9 mouse cellular contexts compared by ENCODE assay signal in the genomic region with DNA sequence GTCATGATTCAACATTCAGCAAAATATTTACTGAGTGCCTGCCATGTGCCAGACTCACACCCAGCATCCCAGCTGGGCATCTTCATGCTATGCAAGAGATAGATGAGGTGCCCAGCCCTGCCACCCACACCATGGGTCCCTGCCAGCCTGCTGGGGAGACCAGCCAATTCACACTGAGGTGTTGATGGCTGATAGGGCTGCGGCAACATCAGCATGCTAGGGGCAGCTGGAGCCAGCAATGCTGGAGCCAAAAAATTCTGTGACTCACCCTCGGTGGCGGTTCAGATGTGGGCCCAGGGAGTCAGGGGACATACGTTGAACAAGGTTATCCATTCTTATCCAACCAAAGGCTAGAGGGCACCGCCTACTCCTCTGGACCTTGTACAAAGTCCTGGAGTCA. TPM values are rescaled to one million over a fixed set of nuclear protein-coding genes. Genes with fewer than 3 reads are reported as not detected.
DNase-seq lines count a peak whose midpoint lies in the region; ATAC-seq and TF ChIP-seq lines count a peak whose summit lies in the region.
"Had no signal": no experiment of that assay in that cellular context is flagged by ENCODE, and none has a peak within 500 bp of the region (broad histone marks: within the 10 kb centered on the region; RNA-seq: fewer than 3 reads in every experiment).

No protein-coding gene starts in this region.

- peak; percentile 88 for DNase-seq in 416B (ENCODE audit: low read depth)
- peak; percentile 75 for DNase-seq in adrenal gland, postnatal 14 days
- peak; percentile 54 to 93 for DNase-seq in left cerebral cortex, adult 8-10 months (ENCODE audit: low spot score in 2 of 2)
- no peak for DNase-seq in hindbrain, postnatal 0 days (ENCODE audit: low spot score)
- no peak for DNase-seq in kidney, adult 18-20 months
- no peak for DNase-seq in kidney, postnatal 14 days
- DNase-seq in spleen, postnatal 4 days (ENCODE audit: low spot score in 2 of 2) = no peak

- no peaks in the 10 kb centered on the region for H3K36me3 ChIP-seq in heart, embryonic 14.5 days (ENCODE audit: control insufficient read depth, insufficient read depth, low read length)
- no peaks in the 10 kb centered on the region for H3K36me3 ChIP-seq in hindbrain, postnatal 0 days (ENCODE audit: insufficient read depth, low read length)

- no peak overlapping the region for H3K4me2 ChIP-seq in heart, embryonic 14.5 days (ENCODE audit: low read length)
- H3K4me2 ChIP-seq in hindbrain, postnatal 0 days (ENCODE audit: low read depth, low read length) = no peak overlapping the region

- peaks cover 16 to 18% of the 10 kb centered on the region in 2 experiments for H3K4me1 ChIP-seq in heart, embryonic 14.5 days (ENCODE audit: control insufficient read depth in 2 of 2, insufficient read depth in 2 of 2, low read length in 2 of 2)
- H3K4me1 ChIP-seq in hindbrain, postnatal 0 days (ENCODE audit: insufficient read depth, low read length) = no peaks in the 10 kb centered on the region

- H3K9ac ChIP-seq in heart, embryonic 14.5 days (ENCODE audit: low read length) = no peak overlapping the region
- H3K9ac ChIP-seq in hindbrain, postnatal 0 days (replicated peaks; ENCODE audit: low read length) = no peak overlapping the region

- 13% methylated on average over 5 of the region's 5 CpGs for WGBS in heart, embryonic 14.5 days
- 61% methylated on average over 5 of the region's 5 CpGs for WGBS in hindbrain, postnatal 0 days

- no peak overlapping the region for H3K4me3 ChIP-seq in heart, embryonic 14.5 days (ENCODE audit: control insufficient read depth in 1 of 2, insufficient read depth in 1 of 2, low read depth in 1 of 2, low read length in 2 of 2)
- no peak overlapping the region for H3K4me3 ChIP-seq in hindbrain, postnatal 0 days (ENCODE audit: low read length)

- 0 out of 2 replicates have a peak, but pooled peaks cover 2% of the 10 kb centered on the region for H3K27me3 ChIP-seq in heart, embryonic 14.5 days (ENCODE audit: control insufficient read depth, insufficient read depth, low read length)
- no peaks in the 10 kb centered on the region for H3K27me3 ChIP-seq in hindbrain, postnatal 0 days (ENCODE audit: insufficient read depth, low read length)

- TF ChIP-seq CTCF in hindbrain, postnatal 0 days (IDR thresholded peaks at IDR 0.05; ENCODE audit: low read depth) = no peak

- H3K9me3 ChIP-seq in heart, embryonic 14.5 days (ENCODE audit: control insufficient read depth, low read length) = no peaks in the 10 kb centered on the region
- H3K9me3 ChIP-seq in hindbrain, postnatal 0 days (ENCODE audit: low read length) = no peaks in the 10 kb centered on the region

- H3K27ac ChIP-seq in heart, embryonic 14.5 days (replicated peaks in 1 of 2; ENCODE audit: control insufficient read depth in 1 of 2, insufficient read depth in 1 of 2, low read depth in 2 of 2, low read length in 2 of 2) = peak overlapping the region in 1 of 2 experiments; percentile 19; a peak in 1 of 4 replicates
- H3K27ac ChIP-seq in hindbrain, postnatal 0 days = no peak overlapping the region

- peak; percentile 64 for ATAC-seq in heart, embryonic 14.5 days (ENCODE audit: insufficient number of reproducible peaks, insufficient read depth, low FRiP score, low read depth)
- no peak for ATAC-seq in hindbrain, postnatal 0 days

RNA-seq across cellular contexts. Expression of gene Prss22, which starts 2.5 kb away (rescaled TPM):
- total RNA-seq in adrenal gland, postnatal 14 days (2021) = not detected in 2 replicates
- polyA plus RNA-seq in heart, embryonic 14.5 days (2014; fragmentation: Nextera tagmentation; extraction: Ambion mirVana) = not detected in 2 replicates
- 1 to 10 TPM in 3 of 4 experiments, under 1 TPM in 1; 0.94 to 1.7 (median 1.1) TPM for total RNA-seq in left cerebral cortex, adult 8-10 months (2022)
- 0.42 TPM in 1 of 2 replicates, not detected in the other for total RNA-seq in hindbrain, postnatal 0 days (2014; rRNA removed)
- polyA plus RNA-seq in hindbrain, postnatal 0 days (2015; fragmentation: Nextera tagmentation; extraction: Ambion mirVana) = not detected in 2 replicates
- total RNA-seq: gastrocnemius, postnatal 4 days had no signal

RNA-seq across cellular contexts. Expression of gene Prss30, which starts 20.0 kb away (rescaled TPM):
- 0.34 and 0.37 TPM in 2 replicates for total RNA-seq in adrenal gland, postnatal 14 days (2021)
- polyA plus RNA-seq in heart, embryonic 14.5 days (2014; fragmentation: Nextera tagmentation; extraction: Ambion mirVana) = 0.26 TPM in 1 of 2 replicates, not detected in the other
- under 1 TPM; 0.25 to 0.96 (median 0.68) TPM for total RNA-seq in left cerebral cortex, adult 8-10 months (2022)
- not detected in 2 replicates for total RNA-seq in hindbrain, postnatal 0 days (2014; rRNA removed)
- polyA plus RNA-seq in hindbrain, postnatal 0 days (2015; fragmentation: Nextera tagmentation; extraction: Ambion mirVana) = not detected in 2 replicates
- total RNA-seq: gastrocnemius, postnatal 4 days had no signal

RNA-seq across cellular contexts. Expression of gene Prss27, which starts 37.5 kb away (rescaled TPM):
- total RNA-seq in adrenal gland, postnatal 14 days (2021) = 0.41 and 1.6 TPM in 2 replicates
- not detected in 2 replicates for polyA plus RNA-seq in heart, embryonic 14.5 days (2014; fragmentation: Nextera tagmentation; extraction: Ambion mirVana)
- not detected for total RNA-seq in left cerebral cortex, adult 8-10 months (2022)
- not detected in 2 replicates for total RNA-seq in hindbrain, postnatal 0 days (2014; rRNA removed)
- 0.14 TPM in 1 of 2 replicates, not detected in the other for polyA plus RNA-seq in hindbrain, postnatal 0 days (2015; fragmentation: Nextera tagmentation; extraction: Ambion mirVana)
- total RNA-seq: gastrocnemius, postnatal 4 days had no signal

RNA-seq across cellular contexts. Expression of gene Sbpl, which starts 45.3 kb away (rescaled TPM):
- not detected in 2 replicates for total RNA-seq in adrenal gland, postnatal 14 days (2021)
- polyA plus RNA-seq in heart, embryonic 14.5 days (2014; fragmentation: Nextera tagmentation; extraction: Ambion mirVana) = not detected in 2 replicates
- not detected for total RNA-seq in left cerebral cortex, adult 8-10 months (2022)
- 1.4 TPM in 1 of 2 replicates, not detected in the other for total RNA-seq in hindbrain, postnatal 0 days (2014; rRNA removed)
- not detected in 2 replicates for polyA plus RNA-seq in hindbrain, postnatal 0 days (2015; fragmentation: Nextera tagmentation; extraction: Ambion mirVana)
- total RNA-seq: gastrocnemius, postnatal 4 days had no signal

RNA-seq across cellular contexts. Expression of gene Sbp, which starts 58.9 kb away (rescaled TPM):
- not detected in 2 replicates for total RNA-seq in adrenal gland, postnatal 14 days (2021)
- not detected in 2 replicates for polyA plus RNA-seq in heart, embryonic 14.5 days (2014; fragmentation: Nextera tagmentation; extraction: Ambion mirVana)
- not detected for total RNA-seq in left cerebral cortex, adult 8-10 months (2022)
- not detected in 2 replicates for total RNA-seq in hindbrain, postnatal 0 days (2014; rRNA removed)
- not detected in 2 replicates for polyA plus RNA-seq in hindbrain, postnatal 0 days (2015; fragmentation: Nextera tagmentation; extraction: Ambion mirVana)
- total RNA-seq: gastrocnemius, postnatal 4 days had no signal

Comparison
In these comparisons a context has a peak if more than half of its experiments do, and no peak if none do; other contexts are left out.
1. DNase-seq: peak in 416B (single experiment), adrenal gland, postnatal 14 days (single experiment) and left cerebral cortex, adult 8-10 months (2 of 2); none in hindbrain, postnatal 0 days (single experiment), kidney, adult 18-20 months (single experiment), kidney, postnatal 14 days (single experiment) and spleen, postnatal 4 days (0 of 2).